Mouse (Mus musculus) right cerebral cortex, postnatal 4 days (tissue): ENCODE results near the gene Dip2a.

ENCODE experiments used
- DNase-seq: peaks from one replicate; pipeline ENCODE4 v3.0.0-alpha.2; 2022

Dip2a gene

GRCm38 (mm10) chr10:76344711-76345539 lies at the start of gene Dip2a:
Gene Dip2a, minus strand, starts transcription at chr10:76345291.
- peak; percentile 97 for DNase-seq

GRCm38 (mm10) chr10:76392596-76392995 lies 47.5 kb upstream of the Dip2a start:
- no peak for DNase-seq

- DNase-seq: no peak
Observed at GRCm38 (mm10) chr10:76391786-76392185, 46.7 kb upstream of the Dip2a start.

GRCm38 (mm10) chr10:76391166-76391565 lies 46.1 kb upstream of the Dip2a start:
- no peak for DNase-seq

- no peak for DNase-seq
Observed at GRCm38 (mm10) chr10:76374981-76375380, 29.9 kb upstream of the Dip2a start.

GRCm38 (mm10) chr10:76371736-76372135 lies 26.6 kb upstream of the Dip2a start:
- DNase-seq: no peak

- DNase-seq: no peak
Observed at GRCm38 (mm10) chr10:76368766-76369165, 23.7 kb upstream of the Dip2a start.

GRCm38 (mm10) chr10:76363233-76363632 lies 18.1 kb upstream of the Dip2a start:
- no peak for DNase-seq

GRCm38 (mm10) chr10:76358468-76358867 lies 13.4 kb upstream of the Dip2a start:
- no peak for DNase-seq

- DNase-seq: no peak
Observed at GRCm38 (mm10) chr10:76357286-76357875, 12.3 kb upstream of the Dip2a start.

GRCm38 (mm10) chr10:76354974-76355373 lies 9.9 kb upstream of the Dip2a start:
- DNase-seq: no peak

- no peak for DNase-seq
Observed at GRCm38 (mm10) chr10:76353986-76354385, 8.9 kb upstream of the Dip2a start.

- no peak for DNase-seq
Observed at GRCm38 (mm10) chr10:76351953-76352352, 6.9 kb upstream of the Dip2a start.

- DNase-seq: peak; percentile 73
Observed at GRCm38 (mm10) chr10:76346589-76346988, 1.5 kb upstream of the Dip2a start.

GRCm38 (mm10) chr10:76346043-76346491 lies 976 bp upstream of the Dip2a start:
- DNase-seq: no peak

GRCm38 (mm10) chr10:76345540-76345902 lies 430 bp upstream of the Dip2a start:
- DNase-seq: no peak

GRCm38 (mm10) chr10:76334350-76334749 lies 10.7 kb downstream of the Dip2a start:
- no peak for DNase-seq

GRCm38 (mm10) chr10:76332040-76332439 lies 13.1 kb downstream of the Dip2a start:
- DNase-seq: no peak

- DNase-seq: no peak
Observed at GRCm38 (mm10) chr10:76329093-76329492, 16.0 kb downstream of the Dip2a start.

GRCm38 (mm10) chr10:76328574-76328973 lies 16.5 kb downstream of the Dip2a start:
- no peak for DNase-seq

- peak; percentile 30 for DNase-seq
Observed at GRCm38 (mm10) chr10:76326304-76327006, 18.6 kb downstream of the Dip2a start.

GRCm38 (mm10) chr10:76317623-76318022 lies 27.5 kb downstream of the Dip2a start:
- DNase-seq: no peak

GRCm38 (mm10) chr10:76316194-76316593 lies 28.9 kb downstream of the Dip2a start:
- no peak for DNase-seq

- no peak for DNase-seq
Observed at GRCm38 (mm10) chr10:76306738-76307137, 38.4 kb downstream of the Dip2a start.
